Mouse (Mus musculus) thymus, adult 18-20 months (tissue): ENCODE results near the gene Tomm7.
A peak's percentile ranks its signal among the peaks of the same experiment; 100 is the strongest.
"Not testable (repeated sequence)": the region's sequence is repeated elsewhere in the genome, so short reads cannot be mapped to it uniquely, and the experiment has no call there.

Experiments used
- DNase-seq, 2 experiments: peaks; one replicate each; pipeline ENCODE4 v3.0.0; 2022; ENCODE audit warnings: mixed read lengths in 2 of 2

The Tomm7 gene

GRCm38 (mm10) chr5:23843674-23844530, at the start of gene Tomm7:
Gene Tomm7 (minus strand): TSS chr5:23844161.
- peak; percentile 96 for DNase-seq

- DNase-seq: no peak
These were observed 49.3 kb upstream of the Tomm7 start for GRCm38 (mm10) chr5:23893156-23893863.

- no peak for DNase-seq
These were observed 46.8 kb upstream of the Tomm7 start for GRCm38 (mm10) chr5:23890734-23891133.

- no peak for DNase-seq
These were observed 45.5 kb upstream of the Tomm7 start for GRCm38 (mm10) chr5:23889461-23889860.

GRCm38 (mm10) chr5:23887111-23887510, 43.1 kb upstream of the Tomm7 start:
- no peak for DNase-seq

GRCm38 (mm10) chr5:23874457-23874856, 30.5 kb upstream of the Tomm7 start:
- DNase-seq: peak in 1 of 2 experiments; percentile 6

GRCm38 (mm10) chr5:23872586-23872985, 28.6 kb upstream of the Tomm7 start:
- no peak for DNase-seq

- DNase-seq: not testable (repeated sequence)
These were observed 27.4 kb upstream of the Tomm7 start for GRCm38 (mm10) chr5:23871323-23871722.

- DNase-seq: no peak
These were observed 22.0 kb upstream of the Tomm7 start for GRCm38 (mm10) chr5:23865941-23866340.

GRCm38 (mm10) chr5:23864054-23864965, 20.3 kb upstream of the Tomm7 start:
- no peak for DNase-seq

GRCm38 (mm10) chr5:23863166-23864053, 19.4 kb upstream of the Tomm7 start:
- no peak for DNase-seq

- DNase-seq: no peak
These were observed 18.3 kb upstream of the Tomm7 start for GRCm38 (mm10) chr5:23862291-23862690.

- DNase-seq: no peak
These were observed 17.8 kb upstream of the Tomm7 start for GRCm38 (mm10) chr5:23861721-23862120.

GRCm38 (mm10) chr5:23859896-23860295, 15.9 kb upstream of the Tomm7 start:
- no peak for DNase-seq

GRCm38 (mm10) chr5:23859087-23859718, 15.2 kb upstream of the Tomm7 start:
- no peak for DNase-seq

GRCm38 (mm10) chr5:23858643-23859042, 14.7 kb upstream of the Tomm7 start:
- DNase-seq: no peak

GRCm38 (mm10) chr5:23858001-23858400, 14.0 kb upstream of the Tomm7 start:
- no peak for DNase-seq

- DNase-seq: no peak
These were observed 13.2 kb upstream of the Tomm7 start for GRCm38 (mm10) chr5:23857189-23857588.

- no peak for DNase-seq
These were observed 12.2 kb upstream of the Tomm7 start for GRCm38 (mm10) chr5:23856164-23856563.

GRCm38 (mm10) chr5:23855484-23855883, 11.5 kb upstream of the Tomm7 start:
- DNase-seq: no peak

GRCm38 (mm10) chr5:23852916-23853315, 9.0 kb upstream of the Tomm7 start:
- DNase-seq: not testable (repeated sequence)
